Mouse (Mus musculus) lung, adult 2 months (tissue): ENCODE measurements around the gene 9530003J23Rik. TPM values are rescaled to one million over a fixed set of nuclear protein-coding genes. Genes with fewer than 3 reads are reported as not detected.

ENCODE experiments used
- DNase-seq: peaks from one replicate; pipeline ENCODE4 v3.0.0; 2022
- H3K4me1 ChIP-seq: fragments of 200-500 bp; 2 replicates; pipeline ENCODE4 v1.6.1; 2011; ENCODE audit warnings: low read length; ENCODE audit not compliant: control insufficient read depth, insufficient read depth
- H3K4me3 ChIP-seq: fragments of 200-500 bp; replicated peaks from 2 replicates; pipeline ENCODE3; 2011; ENCODE audit warnings: low read depth, mild to moderate bottlenecking, control low read depth, low read length; ENCODE audit errors: extremely low read depth
- CTCF ChIP-seq: fragments of 200-500 bp; IDR thresholded peaks from 2 replicates; pipeline ENCODE4 v1.5.1; 2011; ENCODE audit warnings: mild to moderate bottlenecking, low read length, control low read depth; ENCODE audit not compliant: insufficient read depth
- POLR2A ChIP-seq: fragments of 200-500 bp; IDR thresholded peaks from 2 replicates; pipeline ENCODE4 v1.6.1; 2011; ENCODE audit warnings: low read depth, mild to moderate bottlenecking, control low read depth, low read length, borderline replicate concordance; ENCODE audit errors: extremely low read depth
- WGBS: fragments of 180-500 bp; shearing (Covaris S2); methylation state at CpG from one replicate; pipeline ENCODE4 v1.1.7; 2018; 5-methylcytosine and 5-hydroxymethylcytosine counted together
- polyA plus RNA-seq: library from polyadenylated mRNA; depleted of rRNA; stranded (reverse); fragments of >200 nt; gene quantifications from 2 replicates; pipeline ENCODE4 v1.2.3, GENCODE M21; 2012; rRNA removed

The 9530003J23Rik gene
- polyA plus RNA-seq, 1 experiment, result 0.27 TPM

DNA sequence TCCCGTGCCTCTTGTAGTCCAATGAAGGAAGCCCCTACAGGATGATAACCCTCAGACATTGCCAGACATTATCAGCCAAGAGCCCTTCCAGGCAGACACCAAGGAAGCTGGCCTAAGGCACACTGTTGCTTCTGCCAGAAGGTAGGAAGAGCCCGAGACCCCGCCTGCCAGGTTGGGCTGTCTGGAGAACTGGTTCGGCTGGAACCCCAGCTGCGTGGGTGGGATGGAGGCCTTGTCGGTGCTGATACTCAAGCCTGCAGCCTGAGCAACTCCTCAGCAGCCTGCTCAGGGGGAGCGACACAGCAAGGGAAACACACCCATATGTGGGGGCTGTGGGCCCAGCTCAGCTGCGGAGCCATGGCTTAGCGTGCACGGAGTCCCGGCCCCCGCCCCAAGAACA is 43.5 kb downstream of the 9530003J23Rik start:
- Histone ChIP-seq H3K4me1 (no peaks in the 10 kb centered on the region), H3K4me3 (no peak overlapping the region)
- TF ChIP-seq CTCF, result no peak
- TF ChIP-seq POLR2A, result no peak
- no peak for DNase-seq
- 86% methylated on average over 12 of the region's 12 CpGs for WGBS

- TF ChIP-seq CTCF, result no peak
- TF ChIP-seq POLR2A, result no peak
- WGBS, result 85% methylated on average over 5 of the region's 5 CpGs
- no peaks in the 10 kb centered on the region for H3K4me1 ChIP-seq
- DNase-seq, result no peak
- H3K4me3 ChIP-seq, result no peak overlapping the region
These were observed 45.1 kb downstream of the 9530003J23Rik start for GRCm38 (mm10) chr10:117193364-117193763.

GRCm38 (mm10) chr10:117185399-117186089 is 53.0 kb downstream of the 9530003J23Rik start:
- 48% methylated on average over 9 of the region's 9 CpGs for WGBS

More at GRCm38 (mm10) chr10:117185399-117186089, 53.0 kb downstream of the 9530003J23Rik start:
- no peak for DNase-seq
- TF ChIP-seq CTCF (no peak), POLR2A (no peak)
- Histone ChIP-seq H3K4me1 (no peaks in the 10 kb centered on the region), H3K4me3 (no peak overlapping the region)

Other genes with a start within 250 kb of the 9530003J23Rik start
- 1.1 and 2.4 TPM in 2 replicates for gene Lrrc10, start 193.4 kb downstream of the 9530003J23Rik start, polyA plus RNA-seq
- gene Cct2, start 174.9 kb downstream of the 9530003J23Rik start, polyA plus RNA-seq, result 36.0 and 56.1 TPM in 2 replicates
- 9.8 and 14.9 TPM in 2 replicates for gene Frs2, start 90.2 kb downstream of the 9530003J23Rik start, polyA plus RNA-seq
- gene Yeats4, start 14.2 kb downstream of the 9530003J23Rik start, polyA plus RNA-seq, result 19.8 and 21.3 TPM in 2 replicates
- 3,937 and 4,776 TPM in 2 replicates for gene Lyz2, start 43.6 kb upstream of the 9530003J23Rik start, polyA plus RNA-seq
- 304 and 343 TPM in 2 replicates for gene Lyz1, start 54.2 kb upstream of the 9530003J23Rik start, polyA plus RNA-seq
- gene Cpsf6, start 141.3 kb upstream of the 9530003J23Rik start, polyA plus RNA-seq, result 51.7 and 57.9 TPM in 2 replicates